Mouse (Mus musculus): ENCODE measurements around the gene Cacnb2. TPM values are rescaled to one million over a fixed set of nuclear protein-coding genes. Genes with fewer than 3 reads are reported as not detected.

Cacnb2 gene
- total and polyA plus RNA-seq, 3 experiments, result not detected

GRCm38 (mm10) chr2:14571300-14571699, 31.6 kb upstream of the Cacnb2 start:
- Histone ChIP-seq H3K4me1 (ENCODE audit: control insufficient read depth in 1 of 2, insufficient read depth in 2 of 2, low read length in 2 of 2) (no peaks in the 10 kb centered on the region), H3K4me3 (ENCODE audit: control insufficient read depth in 1 of 2, insufficient read depth in 1 of 2, low read depth in 2 of 2, low read length in 2 of 2) (no peak overlapping the region), H3K9me3 (replicated peaks; ENCODE audit: insufficient read depth, low read length) (no peaks in the 10 kb centered on the region), H3K27ac (ENCODE audit: control insufficient read depth, low read depth, low read length) (no peak overlapping the region), H3K9ac (ENCODE audit: control insufficient read depth, low read depth, low read length, poor library complexity, severe bottlenecking) (no peak overlapping the region), H3K79me2 (ENCODE audit: control insufficient read depth, insufficient read depth, low read length, poor library complexity) (no peaks in the 10 kb centered on the region), H3K27me3 (ENCODE audit: control insufficient read depth in 1 of 2, insufficient read depth in 2 of 2, low read length in 2 of 2) (no peaks in the 10 kb centered on the region), H3K36me3 (ENCODE audit: control insufficient read depth in 1 of 2, insufficient read depth in 2 of 2, low read length in 2 of 2) (no peaks in the 10 kb centered on the region)
- TF ChIP-seq E2F4 (IDR thresholded peaks at IDR 0.05; ENCODE audit: borderline replicate concordance, low read depth, low read length) (no peak), MYB (IDR thresholded peaks at IDR 0.05; ENCODE audit: low read depth, low read length) (no peak), CHD2 (IDR thresholded peaks at IDR 0.05; ENCODE audit: low read length) (no peak), GATA1 (IDR thresholded peaks at IDR 0.05; ENCODE audit: low read depth, low read length) (no peak), TCF12 (IDR thresholded peaks at IDR 0.05; ENCODE audit: low read depth, low read length) (no peak), HCFC1 (IDR thresholded peaks at IDR 0.05; ENCODE audit: low read depth, low read length) (no peak), MXI1 (IDR thresholded peaks at IDR 0.05; ENCODE audit: low read depth, low read length) (no peak), EP300 (IDR thresholded peaks at IDR 0.05; ENCODE audit: low read depth in 1 of 2, low read length in 2 of 2) (no peak), KAT2A (conservative IDR thresholded peaks at IDR 0.05; ENCODE audit: low read depth, low read length) (no peak), TBP (IDR thresholded peaks at IDR 0.05; ENCODE audit: low read depth, low read length) (no peak), SIN3A (IDR thresholded peaks at IDR 0.05; ENCODE audit: low read length) (no peak), ZMIZ1 (IDR thresholded peaks at IDR 0.05; ENCODE audit: low read depth, low read length) (no peak), TAL1 (IDR thresholded peaks at IDR 0.05; ENCODE audit: low read length) (no peak), POLR2AphosphoS2 (IDR thresholded peaks at IDR 0.05; ENCODE audit: low read length) (no peak), JUND (IDR thresholded peaks at IDR 0.05; ENCODE audit: low read depth, low read length) (no peak), ZKSCAN1 (IDR thresholded peaks at IDR 0.05; ENCODE audit: low read depth, low read length) (no peak), USF1 (IDR thresholded peaks at IDR 0.05; ENCODE audit: low read depth, low read length) (no peak), CHD1 (IDR thresholded peaks at IDR 0.05; ENCODE audit: low read depth, low read length) (no peak), UBTF (IDR thresholded peaks at IDR 0.05; ENCODE audit: borderline replicate concordance, insufficient read depth, low read depth, low read length) (no peak)
- DNase-seq (ENCODE audit: low read depth, low spot score), result no peak

- Histone ChIP-seq H3K36me3 (ENCODE audit: control insufficient read depth in 1 of 2, insufficient read depth in 2 of 2, low read length in 2 of 2) (no peaks in the 10 kb centered on the region), H3K9me3 (replicated peaks; ENCODE audit: insufficient read depth, low read length) (no peaks in the 10 kb centered on the region), H3K27me3 (ENCODE audit: control insufficient read depth in 1 of 2, insufficient read depth in 2 of 2, low read length in 2 of 2) (no peaks in the 10 kb centered on the region), H3K4me1 (ENCODE audit: control insufficient read depth in 1 of 2, insufficient read depth in 2 of 2, low read length in 2 of 2) (no peaks in the 10 kb centered on the region), H3K4me3 (ENCODE audit: control insufficient read depth in 1 of 2, insufficient read depth in 1 of 2, low read depth in 2 of 2, low read length in 2 of 2) (no peak overlapping the region), H3K9ac (ENCODE audit: control insufficient read depth, low read depth, low read length, poor library complexity, severe bottlenecking) (no peak overlapping the region), H3K79me2 (ENCODE audit: control insufficient read depth, insufficient read depth, low read length, poor library complexity) (no peaks in the 10 kb centered on the region), H3K27ac (ENCODE audit: control insufficient read depth, low read depth, low read length) (no peak overlapping the region)
- no peak for DNase-seq (ENCODE audit: low read depth, low spot score)
- TF ChIP-seq CTCF (IDR thresholded peaks at IDR 0.05 in 2 of 3, conservative IDR thresholded peaks at IDR 0.05 in 1 of 3; ENCODE audit: control insufficient read depth in 1 of 3, insufficient read depth in 1 of 3, low read depth in 2 of 3, low read length in 3 of 3, poor library complexity in 1 of 3, severe bottlenecking in 1 of 3) (no peak), CHD1 (IDR thresholded peaks at IDR 0.05; ENCODE audit: low read depth, low read length) (no peak), CHD2 (IDR thresholded peaks at IDR 0.05; ENCODE audit: low read length) (no peak), MAX (IDR thresholded peaks at IDR 0.05; ENCODE audit: low read length) (no peak), ZNF384 (IDR thresholded peaks at IDR 0.05; ENCODE audit: low read depth, low read length) (no peak), TCF12 (IDR thresholded peaks at IDR 0.05; ENCODE audit: low read depth, low read length) (no peak), SIN3A (IDR thresholded peaks at IDR 0.05; ENCODE audit: low read length) (no peak), E2F4 (IDR thresholded peaks at IDR 0.05; ENCODE audit: borderline replicate concordance, low read depth, low read length) (no peak), ZC3H11A (IDR thresholded peaks at IDR 0.05; ENCODE audit: low read depth, low read length) (no peak), MAFK (IDR thresholded peaks at IDR 0.05; ENCODE audit: borderline replicate concordance, low read depth, low read length) (no peak), MAZ (IDR thresholded peaks at IDR 0.05; ENCODE audit: low read depth, low read length) (no peak), RAD21 (IDR thresholded peaks at IDR 0.05; ENCODE audit: low read depth, low read length) (no peak), ZKSCAN1 (IDR thresholded peaks at IDR 0.05; ENCODE audit: low read depth, low read length) (no peak), TBP (IDR thresholded peaks at IDR 0.05; ENCODE audit: low read depth, low read length) (no peak), GABPA (IDR thresholded peaks at IDR 0.05; ENCODE audit: low read depth, low read length) (no peak), EP300 (IDR thresholded peaks at IDR 0.05; ENCODE audit: low read depth in 1 of 2, low read length in 2 of 2) (no peak), POLR2AphosphoS2 (IDR thresholded peaks at IDR 0.05; ENCODE audit: low read length) (no peak), USF1 (IDR thresholded peaks at IDR 0.05; ENCODE audit: low read depth, low read length) (no peak), ELF1 (IDR thresholded peaks at IDR 0.05; ENCODE audit: low read depth, low read length) (no peak)
Observed at GRCm38 (mm10) chr2:14589541-14589940, 13.3 kb upstream of the Cacnb2 start.

All from MEL (cell line).